Mouse (Mus musculus) intestine, embryonic 16.5 days (tissue): ENCODE measurements around the gene Serpini2. TPM values are rescaled to one million over a fixed set of nuclear protein-coding genes. Genes with fewer than 3 reads are reported as not detected.
A peak's percentile ranks its signal among the peaks of the same experiment; 100 is the strongest.

ENCODE experiments used
- ATAC-seq: fragments of 200-750 bp; cut with Nextera tagmentation; 2 replicates; pipeline ENCODE4 v1.8.0; 2017; ENCODE audit warnings: moderate TSS enrichment, moderate library complexity
- H3K27ac ChIP-seq: fragments of 300-500 bp; sonication (generic); 2 replicates; pipeline ENCODE4 v1.5.1; 2014; ENCODE audit warnings: mild to moderate bottlenecking, low read length
- H3K27me3 ChIP-seq: fragments of 300-500 bp; sonication (generic); replicated peaks from 2 replicates; pipeline ENCODE4 v1.6.1; 2014; ENCODE audit warnings: low read length, control low read depth, mixed read lengths; ENCODE audit not compliant: control insufficient read depth, insufficient read depth
- H3K36me3 ChIP-seq: fragments of 300-500 bp; sonication (generic); 2 replicates; pipeline ENCODE4 v1.6.1; 2014; ENCODE audit warnings: low read length, control low read depth; ENCODE audit not compliant: control insufficient read depth, insufficient read depth
- H3K4me1 ChIP-seq: fragments of 300-500 bp; sonication (generic); 2 replicates; pipeline ENCODE4 v1.6.1; 2014; ENCODE audit warnings: low read length, control low read depth, mixed read lengths; ENCODE audit not compliant: control insufficient read depth, insufficient read depth
- H3K4me2 ChIP-seq: fragments of 300-500 bp; sonication (generic); 2 replicates; pipeline ENCODE4 v1.6.1; 2014; ENCODE audit warnings: low read depth, low read length, control low read depth
- H3K4me3 ChIP-seq: fragments of 300-500 bp; sonication (generic); 2 replicates; pipeline ENCODE4 v1.5.1; 2014; ENCODE audit warnings: mild to moderate bottlenecking, low read length
- H3K9ac ChIP-seq: fragments of 300-500 bp; sonication (generic); 2 replicates; pipeline ENCODE4 v1.6.1; 2014; ENCODE audit warnings: low read depth, low read length
- H3K9me3 ChIP-seq: fragments of 300-500 bp; sonication (generic); 2 replicates; pipeline ENCODE4 v1.6.1; 2016; ENCODE audit warnings: low read length, control low read depth; ENCODE audit not compliant: control insufficient read depth
- WGBS: fragments of 180-500 bp; shearing (Covaris S2); extraction: QIAGEN DNeasy Blood & Tissue Kit; methylation state at CpG from one replicate; pipeline ENCODE4 v1.1.7; 2014; 5-methylcytosine and 5-hydroxymethylcytosine counted together
- polyA plus RNA-seq: library from polyadenylated mRNA; unstranded; fragments of >200 nt; fragmentation: Nextera tagmentation; extraction: Ambion mirVana; gene quantifications from 2 replicates; pipeline ENCODE4 v1.2.1, GENCODE M21; 2015

Gene Serpini2
- polyA plus RNA-seq, 1 experiment from 2014 or later = 27.2 TPM

DNA sequence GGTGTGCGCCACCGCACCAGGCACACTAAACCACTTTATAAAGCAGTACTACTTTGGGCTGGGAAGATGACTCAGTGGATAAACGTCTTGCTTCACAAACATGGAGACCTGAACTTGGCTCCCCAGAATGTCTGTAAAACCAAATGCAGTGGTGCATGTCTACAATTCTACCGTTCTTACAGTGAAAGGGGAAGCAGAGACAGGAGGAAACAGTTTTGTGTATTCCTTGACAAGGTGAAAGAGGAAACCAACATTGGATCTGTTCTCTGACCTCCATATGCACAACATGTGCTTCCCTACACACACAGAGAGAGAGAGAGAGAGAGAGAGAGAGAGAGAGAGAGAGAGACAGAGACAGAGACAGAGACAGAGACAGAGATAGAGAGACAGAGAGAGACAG lies 7.6 kb upstream of the Serpini2 start:
- Histone ChIP-seq H3K4me2 (no peak overlapping the region), H3K4me3 (no peak overlapping the region), H3K27ac (no peak overlapping the region), H3K4me1 (no peaks in the 10 kb centered on the region), H3K27me3 (no peaks in the 10 kb centered on the region), H3K36me3 (no peaks in the 10 kb centered on the region), H3K9me3 (no peaks in the 10 kb centered on the region), H3K9ac (no peak overlapping the region)
- WGBS = 86% methylated on average over 4 of the region's 4 CpGs
- ATAC-seq = no peak

GRCm38 (mm10) chr3:75276522-75276921 lies 6.6 kb upstream of the Serpini2 start:
- ATAC-seq = no peak
- H3K9me3 ChIP-seq = no peaks in the 10 kb centered on the region
- no peak overlapping the region for H3K9ac ChIP-seq
- no peak overlapping the region for H3K4me3 ChIP-seq
- no peaks in the 10 kb centered on the region for H3K36me3 ChIP-seq
- no peaks in the 10 kb centered on the region for H3K4me1 ChIP-seq
- no peaks in the 10 kb centered on the region for H3K27me3 ChIP-seq
- no peak overlapping the region for H3K4me2 ChIP-seq
- no peak overlapping the region for H3K27ac ChIP-seq
- 84% methylated on average over 3 of the region's 3 CpGs for WGBS

DNA sequence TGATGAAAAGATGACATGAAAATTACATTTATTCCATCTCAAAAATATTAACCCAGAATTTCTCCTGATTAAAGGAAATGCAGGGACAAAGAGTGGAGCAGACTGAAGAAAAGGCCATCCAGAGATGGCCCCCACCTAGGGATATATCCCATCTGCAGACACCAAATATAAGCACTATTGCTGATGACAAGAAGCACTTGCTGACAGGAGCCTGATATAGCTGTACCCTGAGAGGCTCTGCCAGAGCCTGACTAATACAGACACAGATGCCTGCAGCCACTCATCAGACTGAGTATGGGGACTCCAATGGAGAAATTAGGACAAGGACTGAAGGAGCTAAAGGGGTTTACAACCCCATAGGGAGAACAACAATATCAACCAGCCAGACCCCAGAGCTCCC lies 5.2 kb upstream of the Serpini2 start:
- Histone ChIP-seq H3K27ac (no peak overlapping the region), H3K9me3 (no peaks in the 10 kb centered on the region), H3K9ac (no peak overlapping the region), H3K36me3 (no peaks in the 10 kb centered on the region), H3K4me3 (no peak overlapping the region), H3K27me3 (no peaks in the 10 kb centered on the region), H3K4me1 (no peaks in the 10 kb centered on the region), H3K4me2 (no peak overlapping the region)
- no peak for ATAC-seq

- H3K9me3 ChIP-seq = no peaks in the 10 kb centered on the region
- no peak overlapping the region for H3K9ac ChIP-seq
- no peak for ATAC-seq
- H3K27me3 ChIP-seq = no peaks in the 10 kb centered on the region
- H3K4me3 ChIP-seq = no peak overlapping the region
- H3K4me2 ChIP-seq = no peak overlapping the region
- H3K36me3 ChIP-seq = no peaks in the 10 kb centered on the region
- no peak overlapping the region for H3K27ac ChIP-seq
- H3K4me1 ChIP-seq = no peaks in the 10 kb centered on the region
These were observed 10.5 kb downstream of the Serpini2 start for GRCm38 (mm10) chr3:75259356-75259755.

DNA sequence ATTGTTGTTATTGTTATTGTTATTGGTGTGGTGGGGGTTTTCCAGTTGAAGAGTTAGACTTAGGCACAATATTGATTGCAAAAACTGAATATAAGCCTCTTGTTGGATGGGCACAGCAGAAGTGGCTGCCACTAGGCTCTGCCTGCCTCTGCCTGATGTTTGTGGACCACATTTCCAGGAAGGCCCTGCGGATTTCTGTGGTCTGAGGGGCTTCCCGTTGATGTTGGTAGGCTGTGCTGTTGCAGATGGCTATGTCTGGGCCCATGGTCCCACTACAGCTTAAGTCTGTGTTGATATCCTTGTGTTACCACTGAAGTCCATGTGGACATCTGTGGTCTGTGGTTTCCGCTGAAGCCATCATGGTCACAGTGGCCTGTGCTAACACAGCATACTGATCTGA lies 50.2 kb downstream of the Serpini2 start:
- Histone ChIP-seq H3K4me1 (no peaks in the 10 kb centered on the region), H3K4me2 (no peak overlapping the region), H3K36me3 (no peaks in the 10 kb centered on the region), H3K27ac (no peak overlapping the region), H3K4me3 (no peak overlapping the region), H3K27me3 (no peaks in the 10 kb centered on the region), H3K9me3 (no peaks in the 10 kb centered on the region), H3K9ac (no peak overlapping the region)
- WGBS = 68% methylated on average over 3 of the region's 3 CpGs
- no peak for ATAC-seq

- Histone ChIP-seq H3K9me3 (no peaks in the 10 kb centered on the region), H3K27me3 (no peaks in the 10 kb centered on the region), H3K36me3 (no peaks in the 10 kb centered on the region), H3K9ac (no peak overlapping the region), H3K27ac (no peak overlapping the region), H3K4me1 (no peaks in the 10 kb centered on the region), H3K4me3 (no peak overlapping the region), H3K4me2 (no peak overlapping the region)
- ATAC-seq = no peak
- 0% methylated on average over 1 of the region's 1 CpGs for whole genome bisulfite sequencing
These were observed 50.7 kb downstream of the Serpini2 start for GRCm38 (mm10) chr3:75219211-75219610.

GRCm38 (mm10) chr3:75202808-75203503 lies 66.9 kb downstream of the Serpini2 start:
- 36% methylated on average over 12 of the region's 12 CpGs for WGBS
- Histone ChIP-seq H3K27me3 (no peaks in the 10 kb centered on the region), H3K4me3 (no peak overlapping the region), H3K4me2 (no peak overlapping the region), H3K9me3 (no peaks in the 10 kb centered on the region), H3K27ac (no peak overlapping the region), H3K36me3 (no peaks in the 10 kb centered on the region), H3K9ac (no peak overlapping the region), H3K4me1 (no peaks in the 10 kb centered on the region)
- ATAC-seq = 0 out of 2 replicates have a peak, but pooled peaks have one; percentile 33

Other genes with a start within 250 kb of the Serpini2 start
- 0.20 TPM in 1 of 2 replicates, not detected in the other for gene Zbbx, start 105.0 kb downstream of the Serpini2 start, polyA plus RNA-seq
- gene Wdr49, start 212.1 kb upstream of the Serpini2 start, polyA plus RNA-seq = not detected in 2 replicates